Mouse (Mus musculus) liver, embryonic 14.5 days (tissue): Measurements from ENCODE around the gene Dock4. TPM values are rescaled to one million over a fixed set of nuclear protein-coding genes. Genes with fewer than 3 reads are reported as not detected.
A peak's percentile ranks its signal among the peaks of the same experiment; 100 is the strongest.

Experiments used
- ATAC-seq: fragments of 200-750 bp; cut with Nextera tagmentation; 2 replicates; pipeline ENCODE4 v1.8.0; 2017; ENCODE audit warnings: moderate number of reproducible peaks, mild to moderate bottlenecking, moderate library complexity; ENCODE audit not compliant: insufficient read depth
- DNase-seq, 3 experiments: peaks; one replicate each; pipeline ENCODE4 v3.0.0-alpha.2; 2012 to 2013; ENCODE audit warnings: low read depth in 3 of 3, low spot score in 3 of 3
- H3K27ac ChIP-seq: fragments of 300-500 bp; sonication (generic); 2 replicates; pipeline ENCODE4 v1.5.1; 2014; ENCODE audit warnings: moderate library complexity, mild to moderate bottlenecking, control low read depth, inconsistent platforms
- H3K27me3 ChIP-seq: fragments of 300-500 bp; sonication (generic); 2 replicates; pipeline ENCODE4 v1.6.1; 2014; ENCODE audit warnings: mild to moderate bottlenecking, low read length, moderate library complexity; ENCODE audit not compliant: control insufficient read depth, insufficient read depth
- H3K36me3 ChIP-seq: fragments of 300-500 bp; sonication (generic); replicated peaks from 2 replicates; pipeline ENCODE4 v1.6.1; 2014; ENCODE audit warnings: low read depth; ENCODE audit not compliant: control insufficient read depth, insufficient read depth
- H3K4me1 ChIP-seq, 2 experiments: fragments of 200-500 bp in 1 of 2; fragments of 300-500 bp in 1 of 2; sonication (generic) in 1 of 2; replicated peaks; 2 replicates each; pipeline ENCODE4 v1.6.1; 2012 to 2014; ENCODE audit warnings: antibody characterized with exemption in 1 of 2, inconsistent platforms in 1 of 2, low read length in 1 of 2; ENCODE audit not compliant: control insufficient read depth in 2 of 2, insufficient read depth in 2 of 2
- H3K4me2 ChIP-seq: fragments of 300-500 bp; sonication (generic); 2 replicates; pipeline ENCODE4 v1.6.1; 2014; ENCODE audit warnings: low read depth, mild to moderate bottlenecking, control low read depth, moderate library complexity
- H3K4me3 ChIP-seq, 2 experiments: fragments of 200-500 bp in 1 of 2; fragments of 300-500 bp in 1 of 2; sonication (generic) in 1 of 2; 2 replicates each; pipeline ENCODE4 v1.5.1; 2012 to 2014; ENCODE audit warnings: low read depth in 2 of 2, low read length in 2 of 2, mild to moderate bottlenecking in 2 of 2, control low read depth in 1 of 2, inconsistent platforms in 1 of 2, moderate library complexity in 1 of 2; ENCODE audit not compliant: insufficient read depth in 1 of 2
- H3K9ac ChIP-seq: fragments of 300-500 bp; sonication (generic); replicated peaks from 2 replicates; pipeline ENCODE4 v1.6.1; 2014; ENCODE audit warnings: mild to moderate bottlenecking, control low read depth, moderate library complexity
- H3K9me3 ChIP-seq: fragments of 300-500 bp; sonication (generic); 2 replicates; pipeline ENCODE4 v1.6.1; 2016; ENCODE audit warnings: low read length, mixed read lengths; ENCODE audit not compliant: control insufficient read depth
- CTCF ChIP-seq: IDR thresholded peaks from 2 replicates; pipeline ENCODE4 v1.5.1; 2016; ENCODE audit warnings: antibody characterized with exemption, low read depth, control low read depth
- EP300 ChIP-seq: IDR thresholded peaks from 2 replicates; pipeline ENCODE4 v1.6.1; 2016; ENCODE audit warnings: antibody characterized with exemption, low read depth
- WGBS: fragments of 180-500 bp; shearing (Covaris S2); extraction: QIAGEN DNeasy Blood & Tissue Kit; methylation state at CpG from one replicate; pipeline ENCODE4 v1.1.7; 2014; ENCODE audit not compliant: insufficient replicate concordance; 5-methylcytosine and 5-hydroxymethylcytosine counted together
- polyA plus RNA-seq, 2 experiments: library from polyadenylated mRNA; depleted of rRNA in 1 of 2; stranded (reverse) in 1 of 2; unstranded in 1 of 2; fragments of >200 nt; fragmentation: Nextera tagmentation in 1 of 2; extraction: Ambion mirVana in 1 of 2; gene quantifications; 2 replicates each; pipeline versions ENCODE4 v1.2.1 to v1.2.3; 2012 to 2014

Gene Dock4
- polyA plus RNA-seq, 2 experiments: 0.49 to 0.57 TPM

DNA sequence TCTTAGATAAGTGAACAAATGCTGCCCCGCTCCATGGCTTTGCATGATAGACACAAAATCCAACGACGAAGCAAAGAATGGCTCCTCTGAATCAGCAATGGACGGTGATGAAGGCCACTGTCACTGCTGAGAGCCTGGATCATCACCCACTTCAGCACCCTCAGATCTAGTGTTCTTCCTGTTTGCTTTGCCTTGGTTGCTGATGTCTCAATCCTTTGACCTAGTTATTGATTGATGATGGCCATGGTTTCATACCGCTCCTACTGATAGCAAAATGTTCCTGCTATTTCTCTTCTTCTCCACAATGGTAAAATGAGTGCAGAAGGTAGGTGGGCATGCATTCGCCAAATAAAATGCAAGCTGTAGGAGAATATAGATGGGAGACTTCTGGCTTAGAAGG is 150.7 kb downstream of the Dock4 start:
- Histone ChIP-seq H3K9ac (no peak overlapping the region), H3K4me3 (no peak overlapping the region), H3K27me3 (no peaks in the 10 kb centered on the region), H3K36me3 (no peaks in the 10 kb centered on the region), H3K4me1 (no peaks in the 10 kb centered on the region; a peak in 1 of 4 replicates), H3K4me2 (no peak overlapping the region), H3K9me3 (no peaks in the 10 kb centered on the region), H3K27ac (no peak overlapping the region)
- 58% methylated on average over 6 of the region's 6 CpGs for WGBS
- no peak for ATAC-seq
- TF ChIP-seq CTCF (no peak), EP300 (no peak)
- no peak for DNase-seq

DNA sequence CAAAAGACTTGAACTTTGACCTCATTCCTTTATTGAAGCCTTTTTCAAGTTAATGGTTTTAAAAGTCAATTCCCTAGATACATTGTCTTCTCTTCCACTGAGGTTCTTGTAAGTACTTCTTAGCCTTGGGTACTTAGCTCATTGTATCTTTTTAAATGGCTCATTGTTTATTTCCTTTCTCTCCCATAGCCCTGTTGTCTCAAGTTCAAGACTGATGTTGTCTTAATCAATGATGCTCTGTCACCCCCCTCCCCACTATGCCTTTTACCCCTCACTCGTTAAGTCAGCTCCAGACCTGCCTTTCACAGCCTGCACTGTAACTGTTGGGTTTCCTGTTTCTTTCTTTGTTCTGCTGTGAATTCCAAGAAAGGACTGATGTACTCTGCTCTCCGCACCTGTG is 154.2 kb downstream of the Dock4 start:
- Histone ChIP-seq H3K9ac (no peak overlapping the region), H3K4me1 (no peaks in the 10 kb centered on the region; a peak in 1 of 4 replicates), H3K9me3 (no peaks in the 10 kb centered on the region), H3K27ac (no peak overlapping the region), H3K4me3 (no peak overlapping the region), H3K36me3 (no peaks in the 10 kb centered on the region), H3K4me2 (no peak overlapping the region), H3K27me3 (no peaks in the 10 kb centered on the region)
- 40% methylated on average over 2 of the region's 2 CpGs for WGBS
- no peak for ATAC-seq
- no peak for DNase-seq
- no peak for TF ChIP-seq CTCF
- TF ChIP-seq EP300: no peak

DNA sequence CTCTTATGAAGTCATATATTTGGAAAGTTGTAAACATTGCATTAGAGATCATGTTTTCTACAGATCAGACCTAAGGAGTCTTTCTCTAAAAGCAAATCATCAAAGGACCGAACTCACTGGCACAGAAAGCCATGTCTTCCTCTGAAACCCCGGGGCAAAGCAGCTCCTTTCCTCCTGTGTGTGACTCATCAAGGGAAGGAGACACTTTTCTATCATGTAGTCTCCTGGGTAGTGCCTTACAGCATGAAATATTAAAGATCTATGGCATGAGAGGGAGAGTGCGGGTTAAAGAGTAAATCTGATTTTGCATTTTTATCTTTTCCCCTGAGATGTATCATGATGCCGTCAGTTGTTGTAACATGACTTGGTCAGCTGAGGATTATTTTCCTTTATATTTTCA is 159.8 kb downstream of the Dock4 start:
- Histone ChIP-seq H3K27me3 (no peaks in the 10 kb centered on the region), H3K9me3 (no peaks in the 10 kb centered on the region), H3K9ac (no peak overlapping the region), H3K4me3 (no peak overlapping the region), H3K4me2 (no peak overlapping the region), H3K4me1 (no peaks in the 10 kb centered on the region), H3K36me3 (no peaks in the 10 kb centered on the region), H3K27ac (no peak overlapping the region)
- DNase-seq (no peak), ATAC-seq (no peak)
- WGBS: 60% methylated on average over 4 of the region's 4 CpGs
- TF ChIP-seq EP300 (no peak), CTCF (no peak)

DNA sequence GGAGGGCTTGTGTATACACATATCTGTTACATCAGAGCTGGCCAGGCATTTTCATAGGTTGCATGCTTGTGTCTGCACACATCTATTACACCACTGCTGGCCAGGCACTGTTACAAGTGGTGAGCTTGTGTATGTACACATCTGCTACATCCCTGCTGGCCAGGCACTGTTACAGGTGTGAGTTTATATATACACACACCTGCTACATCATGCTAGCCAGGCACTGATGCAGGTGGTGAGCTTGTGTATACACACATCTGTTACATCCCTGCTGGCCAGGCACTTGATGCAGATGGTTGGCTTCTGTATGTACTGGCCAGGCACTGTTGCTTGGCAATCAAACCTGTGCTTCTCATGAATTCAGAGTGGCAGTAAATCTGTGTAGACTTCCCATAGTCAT is 177.2 kb downstream of the Dock4 start:
- Histone ChIP-seq H3K27me3 (no peaks in the 10 kb centered on the region), H3K36me3 (no peaks in the 10 kb centered on the region), H3K9ac (no peak overlapping the region), H3K4me1 (no peaks in the 10 kb centered on the region), H3K27ac (no peak overlapping the region), H3K4me2 (no peak overlapping the region), H3K4me3 (no peak overlapping the region), H3K9me3 (no peaks in the 10 kb centered on the region)
- no peak for TF ChIP-seq EP300
- TF ChIP-seq CTCF: no peak
- DNase-seq (no peak), ATAC-seq (no peak)

DNA sequence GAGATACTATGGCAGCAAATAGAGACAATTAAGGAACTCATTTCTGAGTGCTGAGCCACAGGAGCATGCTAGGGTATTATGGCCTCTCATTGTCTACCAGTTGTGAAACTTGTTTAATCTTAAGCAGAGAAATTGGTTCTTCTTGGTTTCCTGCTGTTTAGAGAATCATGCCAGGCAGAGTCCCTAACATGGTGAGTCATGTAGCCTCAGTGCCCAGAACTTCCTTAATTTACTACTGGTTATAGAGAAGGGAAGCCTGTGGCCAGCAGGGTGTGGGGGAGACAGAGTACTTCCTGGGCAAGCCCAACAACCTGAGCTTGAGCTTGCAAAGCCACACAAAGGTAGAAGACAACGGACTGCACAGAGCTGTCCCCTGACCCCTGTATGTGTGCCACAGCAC is 180.8 kb downstream of the Dock4 start:
- ATAC-seq: no peak
- Histone ChIP-seq H3K9me3 (no peaks in the 10 kb centered on the region), H3K36me3 (no peaks in the 10 kb centered on the region), H3K4me2 (no peak overlapping the region), H3K27me3 (no peaks in the 10 kb centered on the region), H3K27ac (no peak overlapping the region), H3K4me3 (no peak overlapping the region), H3K9ac (no peak overlapping the region), H3K4me1 (no peaks in the 10 kb centered on the region)
- DNase-seq: peak in 1 of 3 experiments; percentile 22
- TF ChIP-seq EP300: no peak
- TF ChIP-seq CTCF: no peak
- 31% methylated on average over 1 of the region's 1 CpGs for WGBS
